Mouse (Mus musculus) small intestine, adult 2 months (tissue): ENCODE results near the gene Wdr17. TPM values are rescaled to one million over a fixed set of nuclear protein-coding genes. Genes with fewer than 3 reads are reported as not detected.

Source experiments
- H3K27ac ChIP-seq: fragments of 200-500 bp; 2 replicates; pipeline ENCODE4 v1.5.1; 2012; ENCODE audit warnings: low read depth, low read length, control low read depth, inconsistent platforms; ENCODE audit not compliant: insufficient read depth
- H3K27me3 ChIP-seq: fragments of 200-500 bp; 2 replicates; pipeline ENCODE4 v1.6.1; 2012; ENCODE audit warnings: mild to moderate bottlenecking, moderate library complexity, low read length, inconsistent platforms; ENCODE audit not compliant: control insufficient read depth, insufficient read depth
- H3K36me3 ChIP-seq: fragments of 200-500 bp; 2 replicates; pipeline ENCODE4 v1.6.1; 2012; ENCODE audit warnings: mild to moderate bottlenecking, low read length, control low read depth, inconsistent platforms; ENCODE audit not compliant: control insufficient read depth, insufficient read depth
- H3K4me1 ChIP-seq: fragments of 200-500 bp; 2 replicates; pipeline ENCODE4 v1.6.1; 2012; ENCODE audit warnings: low read length, inconsistent platforms, mixed read lengths; ENCODE audit not compliant: control insufficient read depth, insufficient read depth, insufficient read length
- H3K4me3 ChIP-seq: fragments of 200-500 bp; 2 replicates; pipeline ENCODE4 v1.5.1; 2012; ENCODE audit warnings: low read depth, mild to moderate bottlenecking, control low read depth, inconsistent platforms, low read length, moderate library complexity
- CTCF ChIP-seq: fragments of 200-500 bp; IDR thresholded peaks from 2 replicates; pipeline ENCODE4 v1.5.1; 2012; ENCODE audit warnings: low read depth, mild to moderate bottlenecking, control low read depth, inconsistent platforms, low read length, moderate library complexity, mixed read lengths; ENCODE audit not compliant: insufficient replicate concordance, insufficient read length; ENCODE audit errors: extremely low read depth
- POLR2A ChIP-seq: fragments of 200-500 bp; IDR thresholded peaks from 2 replicates; pipeline ENCODE4 v1.6.1; 2012; ENCODE audit warnings: low read depth, mild to moderate bottlenecking, control low read depth, inconsistent platforms, low read length, moderate library complexity
- WGBS: fragments of 180-500 bp; shearing (Covaris S2); methylation state at CpG from one replicate; pipeline ENCODE4 v1.1.7; 2018; 5-methylcytosine and 5-hydroxymethylcytosine counted together
- polyA plus RNA-seq: library from polyadenylated mRNA; depleted of rRNA; stranded (reverse); fragments of >200 nt; gene quantifications from 2 replicates; pipeline ENCODE4 v1.2.3, GENCODE M21; 2012; rRNA removed

The Wdr17 gene
- 0.05 and 0.09 TPM in 2 replicates for polyA plus RNA-seq

- Histone ChIP-seq H3K4me3 (no peak within 1 kb of the TSS), H3K27me3 (no peaks in the 10 kb centered on the region), H3K27ac (no peak within 1 kb of the TSS), H3K4me1 (no peaks in the 10 kb centered on the region), H3K36me3 (no peaks in the 10 kb centered on the region)
- no peak for TF ChIP-seq POLR2A
- WGBS = 72% methylated on average over 9 of the region's 9 CpGs
These were observed at the start of gene Wdr17 for GRCm38 (mm10) chr8:54886987-54887785. TSS of gene Wdr17 (minus strand) at chr8:54887184.

DNA sequence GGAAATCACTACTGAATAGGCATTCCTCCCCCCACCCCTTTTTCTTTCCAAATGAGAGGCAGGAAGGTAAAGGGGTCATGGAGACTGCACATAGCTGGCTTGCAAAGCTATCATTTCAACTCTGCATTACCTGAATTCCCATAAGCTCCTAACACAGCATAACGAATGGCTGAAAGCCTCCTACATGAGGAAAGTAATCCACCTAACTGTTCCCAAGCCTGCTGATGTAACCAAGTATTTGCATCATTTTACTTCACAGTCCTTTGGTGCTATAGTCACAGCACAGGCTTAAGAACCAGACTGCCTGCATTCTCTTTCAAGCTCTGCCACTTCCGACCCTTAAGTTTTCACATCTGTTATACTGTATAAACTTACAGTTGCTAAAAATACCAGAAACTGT is 45.3 kb upstream of the Wdr17 start:
- Histone ChIP-seq H3K36me3 (no peaks in the 10 kb centered on the region), H3K27me3 (no peaks in the 10 kb centered on the region), H3K27ac (no peak overlapping the region), H3K4me3 (no peak overlapping the region), H3K4me1 (no peaks in the 10 kb centered on the region)
- 69% methylated on average over 2 of the region's 2 CpGs for WGBS
- TF ChIP-seq CTCF (no peak), POLR2A (no peak)

DNA sequence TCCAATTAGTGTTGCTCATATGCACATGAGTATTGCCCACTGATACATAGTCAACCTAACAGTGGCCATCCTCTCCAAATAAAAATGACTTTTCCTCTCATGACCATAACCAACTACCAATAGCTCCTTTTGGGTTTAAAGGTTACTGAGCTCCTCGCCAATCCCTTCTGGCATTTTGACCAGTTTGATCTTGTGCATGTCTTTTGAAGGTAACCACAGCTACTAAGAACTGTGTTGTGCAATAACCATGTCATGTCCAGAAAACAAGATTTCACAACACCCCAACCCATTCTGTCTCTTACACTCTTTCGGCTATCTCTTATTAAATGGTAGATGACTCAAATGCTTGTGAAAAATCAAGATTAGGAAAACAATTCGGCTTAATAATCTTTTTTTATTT is 38.0 kb upstream of the Wdr17 start:
- WGBS = 72% methylated on average over 3 of the region's 3 CpGs
- TF ChIP-seq POLR2A (no peak), CTCF (no peak)
- Histone ChIP-seq H3K4me3 (no peak overlapping the region), H3K4me1 (no peaks in the 10 kb centered on the region), H3K27me3 (no peaks in the 10 kb centered on the region), H3K36me3 (no peaks in the 10 kb centered on the region), H3K27ac (no peak overlapping the region)

DNA sequence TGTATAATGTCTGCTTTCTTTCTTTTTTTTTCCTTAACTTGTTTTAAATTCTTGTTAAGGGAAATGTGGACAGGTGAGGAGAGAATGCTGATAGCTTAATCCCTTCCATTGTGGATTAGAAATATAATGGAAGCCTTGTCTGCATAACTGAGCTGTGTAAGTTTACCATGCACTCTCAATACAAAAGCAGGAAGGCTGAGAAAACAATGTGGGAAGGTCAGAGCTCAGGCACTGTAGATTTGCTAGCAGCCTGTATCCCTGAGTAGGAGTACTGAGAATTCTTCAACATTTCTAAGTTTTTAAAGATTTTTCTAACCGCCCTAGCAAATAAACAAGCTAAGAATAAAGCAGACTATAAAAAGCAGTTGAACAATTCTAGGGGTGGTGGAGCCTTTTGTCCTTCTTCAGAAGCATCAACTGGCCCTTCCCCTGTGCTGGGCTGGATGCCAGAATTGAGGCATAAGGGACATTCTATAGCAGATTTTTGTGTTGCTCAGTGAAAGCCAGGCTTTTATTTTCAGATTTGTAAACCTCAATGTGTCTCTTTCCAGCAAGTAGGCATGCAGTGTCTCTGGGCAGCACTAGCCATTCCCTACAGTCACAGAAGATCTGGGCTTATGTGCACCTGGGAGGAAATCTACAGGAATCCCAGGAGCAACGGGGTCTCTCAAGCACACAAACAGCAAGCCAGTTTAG is 35.3 kb upstream of the Wdr17 start:
- H3K4me1 ChIP-seq = no peaks in the 10 kb centered on the region
- H3K27ac ChIP-seq = no peak overlapping the region
- H3K36me3 ChIP-seq = no peaks in the 10 kb centered on the region
- H3K27me3 ChIP-seq = no peaks in the 10 kb centered on the region
- TF ChIP-seq POLR2A (no peak), CTCF (no peak)
- H3K4me3 ChIP-seq = no peak overlapping the region
- 56% methylated on average over 2 of the region's 2 CpGs for WGBS

DNA sequence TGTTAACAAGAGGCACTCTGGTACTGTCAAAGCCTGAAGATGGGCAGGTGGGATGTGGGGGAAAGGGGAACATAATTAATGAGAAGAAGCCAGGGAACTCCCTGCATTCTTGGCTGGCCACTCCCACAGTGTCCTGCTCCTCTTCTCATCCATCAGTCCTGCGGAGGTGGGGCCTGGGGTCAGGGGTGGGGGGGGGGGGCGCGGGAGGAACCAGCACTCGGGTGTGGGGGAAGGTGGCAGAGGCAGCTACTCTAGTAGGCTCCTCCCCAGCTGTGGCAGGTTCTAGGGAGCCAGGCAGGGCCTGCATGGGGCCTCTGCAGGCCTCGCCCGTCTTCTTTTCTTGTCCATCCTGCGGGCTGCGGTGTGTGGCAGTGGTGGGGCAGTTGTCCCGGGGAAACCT is 30.7 kb upstream of the Wdr17 start:
- Histone ChIP-seq H3K27me3 (no peaks in the 10 kb centered on the region), H3K4me1 (no peaks in the 10 kb centered on the region), H3K36me3 (no peaks in the 10 kb centered on the region), H3K4me3 (no peak overlapping the region), H3K27ac (no peak overlapping the region)
- TF ChIP-seq POLR2A (no peak), CTCF (no peak)
- WGBS = 70% methylated on average over 9 of the region's 9 CpGs

GRCm38 (mm10) chr8:54912891-54913290 is 25.9 kb upstream of the Wdr17 start:
- Histone ChIP-seq H3K27me3 (no peaks in the 10 kb centered on the region), H3K4me3 (no peak overlapping the region), H3K4me1 (no peaks in the 10 kb centered on the region), H3K36me3 (no peaks in the 10 kb centered on the region), H3K27ac (no peak overlapping the region)
- 87% methylated on average over 2 of the region's 2 CpGs for WGBS
- TF ChIP-seq CTCF = no peak
- no peak for TF ChIP-seq POLR2A

DNA sequence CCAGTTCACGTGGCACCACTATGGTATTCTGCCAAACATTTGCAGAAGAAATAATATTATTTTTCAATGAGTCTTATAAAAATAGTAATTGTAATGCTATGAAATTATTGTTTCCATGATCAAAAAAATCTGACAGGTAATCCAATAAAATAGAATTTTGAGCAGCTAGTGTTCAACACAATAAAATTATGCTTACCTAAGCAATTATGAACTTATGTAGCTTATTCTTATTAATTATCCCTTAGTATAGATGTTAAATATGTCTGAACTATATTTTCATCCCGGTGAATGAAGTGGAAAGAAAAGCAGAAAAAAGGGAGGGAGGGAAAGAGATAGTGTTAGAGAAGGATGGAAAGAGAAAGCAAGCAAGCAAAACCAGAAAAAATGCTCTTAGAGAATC is 12.5 kb upstream of the Wdr17 start:
- no peaks in the 10 kb centered on the region for H3K4me1 ChIP-seq
- H3K4me3 ChIP-seq = no peak overlapping the region
- no peaks in the 10 kb centered on the region for H3K36me3 ChIP-seq
- no peak for TF ChIP-seq POLR2A
- no peak for TF ChIP-seq CTCF
- H3K27me3 ChIP-seq = no peaks in the 10 kb centered on the region
- 87% methylated on average over 2 of the region's 2 CpGs for WGBS
- no peak overlapping the region for H3K27ac ChIP-seq
